Mouse (Mus musculus) embryonic stem cell, embryonic (primary cell): ENCODE results near the gene D930020B18Rik.

Experiments
- CTCF ChIA-PET, 4 experiments: fragments of 300-600 bp in 2 of 4; fragments of 350-600 bp in 2 of 4; sonication (Branson Sonifier 250); formaldehyde crosslinking; loops; one replicate each; lab custom pipeline; 2022; ENCODE audit warnings: inconsistent platforms in 2 of 4; lab: Charles Lee
- POLR2A ChIA-PET, 4 experiments: fragments of 300-600 bp in 2 of 4; fragments of 350-600 bp in 2 of 4; sonication (Branson Sonifier 250); formaldehyde crosslinking; loops; one replicate each; lab custom pipeline; 2022; ENCODE audit warnings: antibody characterized with exemption in 4 of 4, inconsistent platforms in 1 of 4; lab: Charles Lee

Gene D930020B18Rik

GRCm38 (mm10) chr10:121718896-121719585 is 77.7 kb downstream of the D930020B18Rik start:
- ChIA-PET CTCF (interaction anchor here in 1 of 4 experiments (1.4 kb wide), 1 partner anchor 29 kb away, joined by 3 read pairs; no protein-coding TSS in a partner anchor), POLR2A (interaction anchor here in 3 of 4 experiments (0.8 to 2.8 kb wide), 5 partner anchors 8 to 21 kb away, joined by 3 to 12 read pairs (median 9); partner anchors contain the start of gene BC048403 (in 3 of the 3))

DNA sequence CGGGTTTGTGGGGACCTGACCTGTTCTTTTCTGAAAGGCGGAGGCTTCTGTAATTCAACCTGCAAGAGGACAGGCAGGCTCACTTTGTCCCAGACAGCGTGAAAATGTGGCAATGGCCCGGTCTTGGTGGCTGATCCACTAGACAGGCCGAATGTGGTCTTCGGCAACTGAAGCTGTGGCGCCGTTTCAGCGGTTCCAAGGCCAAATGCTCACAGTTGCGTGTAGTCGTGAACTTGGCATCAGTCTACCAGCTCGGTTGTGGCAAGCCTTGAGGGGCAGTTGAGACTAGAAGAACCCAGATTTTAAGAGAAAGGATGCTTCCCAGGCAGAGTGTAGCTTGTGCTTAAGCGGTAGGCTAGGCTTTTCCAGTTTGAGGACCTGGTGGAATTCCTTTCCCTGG is 79.3 kb downstream of the D930020B18Rik start:
- ChIA-PET POLR2A (interaction anchor here (0.6 to 2.9 kb wide), 10 partner anchors 19 to 372 kb away, joined by 3 to 15 read pairs (median 4); partner anchors contain the start of gene BC048403 (in 3 of the 4)), CTCF (interaction anchor here in 2 of 4 experiments (0.6 to 1.1 kb wide), 2 partner anchors 20 to 625 kb away, joined by 3 to 6 read pairs; no protein-coding TSS in a partner anchor)

GRCm38 (mm10) chr10:121726505-121726904 is 85.1 kb downstream of the D930020B18Rik start:
- CTCF ChIA-PET, result interaction anchor here in 1 of 4 experiments (1.0 kb wide), 1 partner anchor 13 kb away, joined by 6 read pairs; the partner anchor contains the start of gene BC048403
- POLR2A ChIA-PET, result interaction anchor here (0.6 to 2.5 kb wide), 11 partner anchors 8 to 1356 kb away, joined by 3 to 22 read pairs (median 4); partner anchors contain the start of gene BC048403 (in 3 of the 4)

- ChIA-PET CTCF (interaction anchor here in 1 of 4 experiments (1.0 kb wide), 1 partner anchor 12 kb away, joined by 6 read pairs; the partner anchor contains the start of gene BC048403), POLR2A (interaction anchor here (0.6 to 2.5 kb wide), 14 partner anchors 8 to 1356 kb away, joined by 3 to 22 read pairs (median 4); partner anchors contain the start of genes BC048403 (in 3 of the 4) and Xpot (in 1 of the 4))
Measured at GRCm38 (mm10) chr10:121727151-121727550, 85.8 kb downstream of the D930020B18Rik start.

DNA sequence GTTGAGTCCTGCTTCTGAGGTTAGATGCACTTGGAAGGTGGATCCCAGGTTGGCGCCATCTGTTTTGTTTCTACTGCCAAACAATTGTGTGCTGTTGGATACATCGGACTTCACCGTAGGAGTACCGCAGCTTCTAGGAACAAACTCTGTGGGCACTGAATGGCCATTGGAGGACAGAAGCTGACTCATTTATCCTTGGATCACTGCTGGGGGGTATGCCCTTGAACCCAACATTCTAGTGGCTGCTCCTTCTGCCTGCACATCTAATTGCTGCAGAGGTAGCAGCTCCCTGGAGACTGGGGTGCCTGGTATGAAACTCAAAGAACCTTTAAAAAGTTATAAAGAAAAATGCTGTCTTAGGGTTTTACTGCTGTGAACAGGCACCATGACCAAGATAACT is 86.8 kb downstream of the D930020B18Rik start:
- CTCF ChIA-PET, result interaction anchor here in 3 of 4 experiments (0.7 to 1.3 kb wide), 4 partner anchors 12 to 326 kb away, joined by 3 read pairs; no protein-coding TSS in a partner anchor
- POLR2A ChIA-PET, result interaction anchor here in 3 of 4 experiments (0.8 to 2.5 kb wide), 7 partner anchors 11 to 311 kb away, joined by 3 to 22 read pairs (median 3); partner anchors contain the start of gene BC048403 (in 3 of the 3)

- ChIA-PET POLR2A (interaction anchor here in 2 of 4 experiments (1.1 to 2.6 kb wide), 2 partner anchors 9 to 12 kb away, joined by 3 to 6 read pairs; partner anchors contain the start of gene BC048403 (in 1 of the 2)), CTCF (no interaction called here)
Measured at GRCm38 (mm10) chr10:121731048-121731725, 89.8 kb downstream of the D930020B18Rik start.

DNA sequence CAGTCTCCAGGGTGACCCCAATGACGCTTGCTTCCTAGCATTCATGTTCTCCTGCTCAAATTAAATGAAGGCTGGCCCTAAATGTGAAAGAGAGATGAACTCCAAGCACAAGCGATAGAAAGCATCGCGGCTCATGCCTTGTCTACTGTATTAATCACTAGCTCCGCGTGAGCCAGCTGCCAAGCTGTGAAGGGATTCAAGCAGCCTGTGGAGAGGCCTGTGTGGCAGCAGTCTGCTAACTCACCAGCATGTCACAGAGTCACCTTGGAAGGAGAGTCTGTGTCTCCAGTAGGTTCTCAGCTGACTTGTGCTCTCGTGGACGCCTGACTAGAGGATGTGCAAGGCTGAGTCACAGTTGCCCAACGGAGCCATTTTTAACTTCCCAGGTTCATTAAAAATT is 91.2 kb downstream of the D930020B18Rik start:
- POLR2A ChIA-PET, result no interaction called here
- CTCF ChIA-PET, result no interaction called here

DNA sequence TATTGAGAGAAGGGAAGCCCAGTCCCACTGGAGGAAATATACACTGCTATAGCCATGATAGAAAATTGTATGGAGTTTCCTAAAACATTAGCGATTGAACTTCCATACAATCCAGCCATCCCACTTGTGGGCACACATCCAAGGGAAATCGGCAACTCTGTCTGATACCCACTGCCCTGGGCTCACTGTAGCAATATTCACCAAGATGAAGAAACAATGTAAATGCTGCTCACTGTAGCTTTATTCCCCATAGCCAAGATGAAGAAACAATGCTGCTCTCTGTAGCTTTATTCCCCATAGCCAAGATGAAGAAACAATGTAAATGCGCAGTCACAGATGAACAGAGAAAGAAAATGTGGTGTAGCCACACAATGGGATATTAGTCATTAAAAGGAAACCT is 95.9 kb downstream of the D930020B18Rik start:
- ChIA-PET POLR2A (no interaction called here), CTCF (no interaction called here)

GRCm38 (mm10) chr10:121739548-121740505 is 98.4 kb downstream of the D930020B18Rik start, which contains the start of gene BC048403:
TSS of gene BC048403 (plus strand) at chr10:121739937.
- POLR2A ChIA-PET, result interaction anchor here (0.5 to 3.4 kb wide), 44 partner anchors 8 to 357 kb away, joined by 3 to 43 read pairs (median 5); partner anchors contain the start of genes Rxylt1 (in 2 of the 4) and D930020B18Rik (in 1 of the 4)
- CTCF ChIA-PET, result interaction anchor here in 2 of 4 experiments (0.5 to 1.6 kb wide), 11 partner anchors 9 to 315 kb away, joined by 3 to 6 read pairs (median 3); no protein-coding TSS in a partner anchor

DNA sequence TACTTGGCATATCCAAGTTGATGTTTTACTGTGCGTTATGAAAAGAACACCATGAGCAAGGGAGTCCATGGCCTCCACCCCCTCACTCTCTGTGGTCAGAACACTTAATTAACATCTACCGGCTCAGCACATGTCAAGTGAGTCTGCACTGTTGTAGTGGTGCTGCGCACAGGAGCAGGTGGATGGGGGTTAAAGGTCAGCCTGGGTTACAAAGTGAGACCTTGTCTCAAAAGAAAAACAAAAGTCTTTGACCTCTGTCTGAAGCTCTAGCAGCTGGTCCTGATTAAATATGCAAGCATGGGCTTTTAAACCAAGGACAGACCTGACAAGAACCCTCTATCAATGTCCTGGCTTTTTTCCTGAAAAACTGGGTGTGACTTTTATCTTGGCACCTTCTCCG is 100.9 kb downstream of the D930020B18Rik start:
- ChIA-PET CTCF (no interaction called here), POLR2A (interaction anchor here in 2 of 4 experiments (0.7 to 3.4 kb wide), 2 partner anchors 9 to 21 kb away, joined by 3 to 43 read pairs; no protein-coding TSS in a partner anchor)
